Mouse (Mus musculus) adrenal gland, postnatal 36 days (tissue): ENCODE results near the gene 2900011O08Rik. TPM values are rescaled to one million over a fixed set of nuclear protein-coding genes. Genes with fewer than 3 reads are reported as not detected.
"Not testable (repeated sequence)": the region's sequence is repeated elsewhere in the genome, so short reads cannot be mapped to it uniquely, and the experiment has no call there.

Experiments
- DNase-seq, 2 experiments: peaks; one replicate each; pipeline ENCODE4 v3.0.0; 2021; ENCODE audit warnings: mixed read lengths in 1 of 2
- total RNA-seq, 2 experiments: library from RNA; stranded (reverse); gene quantifications; 2 replicates each; pipeline ENCODE4 v1.2.3; 2021

2900011O08Rik gene
- total RNA-seq, 2 experiments from 2014 or later: 1.1 to 1.6 TPM

GRCm38 (mm10) chr16:14066571-14066970 is 80.2 kb downstream of the 2900011O08Rik start:
- DNase-seq: not testable (repeated sequence)

- DNase-seq: not testable (repeated sequence)
These were observed 82.3 kb downstream of the 2900011O08Rik start for GRCm38 (mm10) chr16:14068701-14069100.

GRCm38 (mm10) chr16:14070471-14071169 is 84.2 kb downstream of the 2900011O08Rik start:
- no peak for DNase-seq

DNA sequence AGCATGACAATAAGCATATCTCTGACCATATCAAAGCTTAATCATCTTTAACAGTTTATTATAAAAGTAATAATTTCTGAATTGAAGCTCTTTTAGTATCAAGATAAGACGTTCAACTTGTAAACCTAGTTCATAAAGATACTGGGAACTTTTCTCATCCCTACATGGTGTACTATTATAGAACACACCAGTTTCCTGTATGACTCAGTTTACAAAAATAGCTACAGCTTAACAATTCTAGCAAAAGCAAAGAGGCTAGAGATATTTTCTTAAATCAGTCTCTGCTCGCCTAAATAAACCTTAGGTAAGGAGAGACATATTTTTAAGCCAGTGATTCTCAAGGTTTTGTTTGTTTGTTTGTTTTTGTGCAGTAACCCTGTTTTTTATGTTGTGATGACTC is 96.5 kb downstream of the 2900011O08Rik start:
- no peak for DNase-seq

DNA sequence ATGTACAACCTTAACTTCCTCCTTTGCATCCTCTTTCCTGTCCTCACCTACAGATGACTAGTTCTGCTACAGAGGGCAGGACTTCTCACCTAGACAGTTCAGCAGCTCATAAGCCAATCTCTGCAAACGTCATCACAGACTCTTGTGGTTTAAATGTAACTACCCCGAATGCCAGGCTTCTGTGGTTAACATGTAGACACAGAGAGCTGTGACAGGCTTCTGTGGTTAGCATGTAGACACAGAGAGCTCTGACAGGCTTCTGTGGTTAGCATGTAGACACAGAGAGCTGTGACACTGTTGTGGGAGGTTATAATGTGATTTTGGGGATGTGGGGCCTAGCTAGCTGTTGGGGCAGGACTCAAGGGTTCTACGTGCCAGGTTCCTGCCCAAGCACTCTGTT is 101.8 kb downstream of the 2900011O08Rik start:
- no peak for DNase-seq

GRCm38 (mm10) chr16:14089296-14089695 is 102.9 kb downstream of the 2900011O08Rik start:
- no peak for DNase-seq

GRCm38 (mm10) chr16:14091771-14092170 is 105.4 kb downstream of the 2900011O08Rik start:
- DNase-seq: no peak

DNA sequence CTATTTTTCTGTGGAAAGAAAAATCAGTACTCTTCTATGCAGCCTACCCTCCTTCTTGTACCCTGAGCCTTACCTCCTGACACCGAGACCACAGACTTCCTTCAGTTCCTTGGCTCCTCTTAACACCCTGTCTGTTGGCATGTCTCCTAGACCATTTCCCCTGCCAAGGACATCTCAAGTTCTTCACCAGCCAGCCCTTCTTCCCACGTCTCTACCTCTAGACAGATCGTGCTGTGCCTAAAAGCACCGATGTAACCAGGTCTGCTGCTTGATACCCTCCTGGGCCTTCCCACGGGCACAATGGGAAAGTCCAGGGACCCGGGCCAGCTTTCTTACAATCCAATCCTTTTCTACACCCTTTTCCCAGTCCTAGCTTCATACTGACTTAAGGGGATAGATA is 119.5 kb downstream of the 2900011O08Rik start:
- DNase-seq: no peak

- DNase-seq: no peak
These were observed 123.3 kb downstream of the 2900011O08Rik start for GRCm38 (mm10) chr16:14109651-14110230.

DNA sequence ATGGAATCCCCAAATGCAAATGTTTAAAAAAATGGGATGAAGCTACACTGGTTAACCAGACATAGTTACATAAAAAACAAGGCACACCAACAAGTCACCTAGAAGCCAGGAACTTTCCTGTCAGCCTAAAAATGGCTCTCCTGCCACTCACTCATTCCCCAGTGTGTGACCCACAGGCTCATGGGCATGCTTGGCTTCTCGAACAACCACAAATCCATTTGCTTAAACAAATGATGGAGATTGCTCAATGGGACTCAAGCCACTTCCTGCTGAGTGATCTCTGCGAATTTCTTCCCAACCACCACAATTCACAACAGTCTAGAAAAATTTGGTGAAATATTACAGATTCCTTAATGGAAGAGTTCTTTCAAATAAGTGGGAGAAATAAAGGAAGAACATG is 124.5 kb downstream of the 2900011O08Rik start:
- no peak for DNase-seq

GRCm38 (mm10) chr16:14112133-14112532 is 125.7 kb downstream of the 2900011O08Rik start:
- no peak for DNase-seq

DNA sequence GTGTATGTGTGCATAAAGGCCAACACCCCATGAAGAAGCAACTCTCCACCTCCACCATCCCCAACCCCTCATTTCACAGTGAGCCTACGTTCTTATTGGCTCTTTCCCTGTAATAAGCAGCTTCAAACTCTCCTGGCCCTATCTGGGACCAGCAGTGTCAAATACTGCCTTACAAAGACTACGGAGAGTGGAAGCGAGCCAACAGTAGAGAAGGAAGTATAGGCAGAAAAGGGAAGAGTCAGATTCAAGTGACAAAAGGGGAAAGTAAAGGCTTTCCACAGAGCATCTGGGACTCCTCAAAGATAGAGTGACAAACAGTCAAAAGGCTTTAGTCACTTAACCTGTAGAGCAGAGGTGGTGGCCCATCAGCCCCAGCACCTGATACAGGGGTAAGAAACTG is 126.3 kb downstream of the 2900011O08Rik start:
- DNase-seq: no peak

DNA sequence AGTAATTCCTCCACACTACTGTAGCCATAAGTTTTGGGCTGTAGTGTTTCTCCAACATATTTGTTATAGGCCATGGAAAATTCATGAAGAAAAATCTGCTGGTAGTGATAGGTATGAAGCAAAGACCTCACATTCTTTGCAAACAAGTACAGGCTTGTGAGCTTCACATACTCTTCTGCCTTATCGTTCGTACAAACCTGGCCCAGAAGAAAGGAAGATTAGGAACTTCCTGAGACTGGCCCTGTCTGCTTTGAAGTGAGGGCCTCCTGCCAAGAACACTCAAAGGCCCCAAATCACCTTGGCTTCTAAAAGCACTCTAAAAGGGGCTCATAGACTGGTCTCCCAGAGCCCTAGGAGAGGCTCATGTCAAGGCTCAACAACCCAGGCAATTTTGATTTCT is 130.9 kb downstream of the 2900011O08Rik start:
- DNase-seq: no peak

DNA sequence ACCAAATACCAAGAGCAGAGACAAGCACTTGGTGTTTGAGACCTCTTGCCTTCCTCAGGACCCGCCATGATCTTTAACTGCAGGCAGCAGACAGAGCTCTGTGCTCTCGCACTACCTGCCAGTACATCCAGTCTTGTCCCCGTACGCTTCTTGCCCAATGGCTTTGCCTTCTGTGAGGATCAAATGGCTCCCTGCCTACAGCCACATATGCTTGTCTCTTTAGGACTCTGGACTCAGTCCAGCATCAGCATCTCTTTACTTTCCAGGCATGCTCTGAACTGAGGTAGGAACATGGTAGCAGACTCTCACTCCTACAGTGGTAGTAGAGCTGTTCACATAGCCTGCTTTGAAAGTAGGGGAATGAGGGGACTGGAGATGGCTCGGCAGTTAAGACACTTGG is 134.5 kb downstream of the 2900011O08Rik start:
- DNase-seq: no peak

- no peak for DNase-seq
These were observed 135.2 kb downstream of the 2900011O08Rik start for GRCm38 (mm10) chr16:14121563-14121962.

- no peak for DNase-seq
These were observed 136.2 kb downstream of the 2900011O08Rik start for GRCm38 (mm10) chr16:14122586-14122985.

GRCm38 (mm10) chr16:14123901-14124300 is 137.5 kb downstream of the 2900011O08Rik start:
- DNase-seq: no peak

DNA sequence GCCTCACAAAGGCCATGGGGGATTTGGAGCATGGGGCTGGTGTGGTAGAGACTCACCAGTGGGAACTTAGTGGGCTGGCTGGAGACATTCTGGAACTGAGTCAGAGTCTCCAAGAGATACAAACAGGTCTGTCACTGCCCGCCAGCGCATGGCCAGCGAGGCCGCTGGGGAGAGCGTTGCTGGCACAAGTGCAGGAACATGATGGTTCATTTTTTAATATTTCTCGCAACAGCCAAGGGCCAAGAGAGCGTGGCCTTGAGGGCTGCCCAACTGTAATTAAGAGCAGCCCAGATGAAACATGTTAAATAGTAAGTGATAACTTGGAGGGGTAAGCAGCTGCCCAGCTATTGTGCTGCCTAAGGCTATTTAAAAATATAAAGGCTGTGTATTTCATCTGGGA is 138.3 kb downstream of the 2900011O08Rik start:
- DNase-seq: peak; percentile 77 to 80

DNA sequence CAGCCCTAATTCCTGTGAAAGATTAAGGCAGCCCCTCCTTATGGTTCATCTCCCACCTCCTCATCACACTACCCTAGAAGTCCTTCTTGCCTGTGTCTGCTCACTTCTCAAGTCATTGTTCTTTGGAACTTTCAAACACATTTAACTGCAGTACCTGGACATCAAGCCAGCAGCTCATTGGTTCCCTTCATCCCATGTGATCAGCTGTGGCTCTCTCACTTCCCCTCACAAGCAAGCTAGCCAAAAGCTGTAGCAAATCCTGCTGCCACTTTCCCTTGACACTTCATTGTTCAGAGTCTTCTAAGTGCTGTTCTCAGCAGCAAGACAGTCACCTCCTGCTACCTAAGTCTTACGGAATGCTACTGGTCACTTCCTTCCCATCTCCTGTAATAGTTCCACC is 138.8 kb downstream of the 2900011O08Rik start:
- no peak for DNase-seq

DNA sequence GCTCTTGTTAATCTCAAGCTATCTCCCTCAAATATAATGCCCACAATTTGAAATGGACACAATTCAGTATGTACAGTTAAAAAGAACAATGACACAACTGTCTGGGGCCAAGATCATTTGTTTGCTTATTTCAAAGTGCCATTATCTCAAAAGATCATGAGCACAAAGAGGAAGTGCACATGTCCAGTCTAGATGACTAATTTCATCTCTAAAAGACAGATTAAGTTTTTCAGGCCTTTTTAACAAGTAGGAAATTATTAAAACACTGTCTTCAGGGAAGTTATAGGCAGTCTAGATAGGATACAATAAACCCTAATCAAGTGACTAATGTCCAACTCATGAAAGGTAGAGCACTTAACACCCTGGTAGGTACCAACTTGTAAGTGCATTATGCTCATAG is 142.6 kb downstream of the 2900011O08Rik start:
- DNase-seq: no peak

DNA sequence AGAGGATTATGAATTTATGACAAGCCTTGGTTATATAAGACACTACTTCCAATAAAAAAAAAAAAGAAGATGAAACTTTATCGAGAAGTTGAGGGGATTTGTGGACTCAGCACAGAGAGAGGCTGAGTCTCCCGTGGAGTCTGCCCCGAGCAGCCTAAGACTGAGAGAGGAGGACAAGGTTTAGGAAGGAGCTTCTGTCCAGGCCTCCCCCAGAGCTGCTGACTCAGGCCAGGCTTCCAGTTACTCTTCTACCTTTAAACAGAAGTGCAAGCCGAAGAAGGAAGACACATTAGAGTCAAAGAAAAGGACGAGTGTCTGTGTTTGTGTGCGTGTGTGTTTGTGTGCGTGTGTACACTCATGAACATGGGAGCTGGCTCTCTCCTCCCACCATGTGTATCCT is 144.4 kb downstream of the 2900011O08Rik start:
- no peak for DNase-seq

- DNase-seq: no peak
These were observed 145.0 kb downstream of the 2900011O08Rik start for GRCm38 (mm10) chr16:14131376-14131775.

GRCm38 (mm10) chr16:14131838-14132237 is 145.4 kb downstream of the 2900011O08Rik start:
- DNase-seq: peak; percentile 83 to 87

DNA sequence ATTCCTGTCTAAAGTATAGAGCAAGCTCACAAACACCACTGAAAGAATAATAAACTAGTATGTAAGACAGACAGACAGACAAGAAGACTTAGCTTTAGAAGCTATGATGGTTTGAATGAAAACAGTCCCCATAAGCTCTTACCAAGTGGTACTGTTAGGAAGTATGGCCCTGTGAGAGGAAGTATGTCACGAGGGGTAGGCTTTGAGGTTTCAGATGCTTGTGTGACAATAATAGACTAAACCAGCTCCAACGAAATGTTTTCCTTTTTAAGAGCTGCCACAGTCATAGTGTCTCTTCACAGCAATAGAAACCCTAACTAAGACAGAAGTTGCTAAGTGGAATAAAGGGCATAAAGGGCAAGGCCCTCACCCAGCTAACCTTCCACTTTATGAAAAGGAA is 148.6 kb downstream of the 2900011O08Rik start:
- no peak for DNase-seq
